ENCODE assay signal across 9 mouse cellular contexts in the genomic region with DNA sequence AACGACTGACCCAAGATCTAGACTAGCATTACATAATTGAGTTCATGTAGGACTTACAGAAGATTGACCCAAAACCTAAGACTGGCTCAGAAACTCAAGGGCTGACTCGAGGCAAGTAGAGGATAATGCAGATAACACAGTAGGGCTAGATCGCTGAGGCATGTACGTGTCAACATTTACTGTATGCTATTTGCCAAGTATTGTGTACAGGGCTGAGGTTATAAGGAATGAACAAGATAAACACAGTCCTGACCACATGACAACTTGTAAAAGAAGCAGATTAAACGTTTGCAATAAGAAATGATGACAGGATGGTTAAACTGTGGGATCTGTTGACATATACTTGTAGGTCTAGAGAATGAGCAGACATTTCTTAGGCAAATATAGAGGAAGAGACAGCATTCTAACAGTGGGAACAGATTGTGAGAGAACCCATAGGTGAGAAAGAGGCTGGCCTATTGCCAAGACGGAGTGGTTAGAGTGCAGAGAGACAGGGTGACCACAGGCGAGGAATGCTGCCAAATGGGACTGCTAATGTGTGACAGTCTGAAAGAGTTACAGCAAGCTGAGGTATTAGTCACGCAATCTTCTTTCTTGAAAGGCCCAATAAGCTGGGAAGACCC.
DNase-seq lines count a peak whose midpoint lies in the region; ATAC-seq lines count a peak whose summit lies in the region.
"Had no signal": no experiment of that assay in that cellular context is flagged by ENCODE, and none has a peak within 500 bp of the region (broad histone marks: within the 10 kb centered on the region; RNA-seq: fewer than 3 reads in every experiment).

No protein-coding gene starts in this region.

- 70% methylated on average over 8 of the region's 8 CpGs for WGBS in hindbrain, embryonic 16.5 days
- 79% methylated on average over 8 of the region's 8 CpGs for WGBS in hindbrain, embryonic 14.5 days

- no peak overlapping the region for H3K27ac ChIP-seq in hindbrain, embryonic 16.5 days (ENCODE audit: low read depth, low read length)
- no peak overlapping the region for H3K27ac ChIP-seq in hindbrain, embryonic 14.5 days

- H3K9ac ChIP-seq in hindbrain, embryonic 16.5 days (ENCODE audit: low read depth, low read length) = no peak overlapping the region
- no peak overlapping the region for H3K9ac ChIP-seq in hindbrain, embryonic 14.5 days

- H3K36me3 ChIP-seq in hindbrain, embryonic 16.5 days (ENCODE audit: control insufficient read depth, insufficient read depth, low read length) = no peaks in the 10 kb centered on the region
- no peaks in the 10 kb centered on the region for H3K36me3 ChIP-seq in hindbrain, embryonic 14.5 days (replicated peaks; ENCODE audit: control insufficient read depth, insufficient read depth)

- intact Hi-C loops in left cerebral cortex, postnatal 25 days (cut with DNase I) = no loop called here

- no peak for DNase-seq in hindbrain, embryonic 14.5 days (ENCODE audit: low spot score)
- DNase-seq in testis, postnatal 10 days (ENCODE audit: low spot score) = peak; percentile 42
- DNase-seq in testis, postnatal 14 days (ENCODE audit: low spot score) = no peak
- no peak for DNase-seq in layer of hippocampus, postnatal 25 days (ENCODE audit: extremely low spot score in 1 of 2, low spot score in 1 of 2)
- no peak for DNase-seq in gastrocnemius, postnatal 25 days
- DNase-seq in left cerebral cortex, postnatal 25 days (ENCODE audit: low spot score in 2 of 2) = no peak

- no peaks in the 10 kb centered on the region for H3K27me3 ChIP-seq in hindbrain, embryonic 16.5 days (replicated peaks; ENCODE audit: control insufficient read depth, insufficient read depth, low read length)
- H3K27me3 ChIP-seq in hindbrain, embryonic 14.5 days (ENCODE audit: control insufficient read depth, insufficient read depth, low read length) = no peaks in the 10 kb centered on the region

- no peaks in the 10 kb centered on the region for H3K9me3 ChIP-seq in hindbrain, embryonic 16.5 days (ENCODE audit: control insufficient read depth, low read length)
- H3K9me3 ChIP-seq in hindbrain, embryonic 14.5 days (ENCODE audit: control insufficient read depth, low read length) = no peaks in the 10 kb centered on the region

- no peaks in the 10 kb centered on the region for H3K4me1 ChIP-seq in hindbrain, embryonic 16.5 days (ENCODE audit: control insufficient read depth, insufficient read depth, low read depth, low read length)
- H3K4me1 ChIP-seq in hindbrain, embryonic 14.5 days (replicated peaks; ENCODE audit: control insufficient read depth, insufficient read depth, low read length) = no peaks in the 10 kb centered on the region

- peak; percentile 80 for ATAC-seq in hindbrain, embryonic 16.5 days
- ATAC-seq in hindbrain, embryonic 14.5 days (ENCODE audit: low FRiP score) = no peak
- peak; percentile 87 to 96 for ATAC-seq in hematopoietic stem cell, adult 5-6 weeks (replicated peaks in 1 of 2; ENCODE audit: insufficient read depth in 1 of 2, low FRiP score in 2 of 2, low TSS enrichment in 1 of 2, low read depth in 1 of 2, poor library complexity in 2 of 2, severe bottlenecking in 2 of 2)

- H3K4me2 ChIP-seq in hindbrain, embryonic 16.5 days (ENCODE audit: low read length) = no peak overlapping the region
- H3K4me2 ChIP-seq in hindbrain, embryonic 14.5 days (replicated peaks) = no peak overlapping the region

- no peak overlapping the region for H3K4me3 ChIP-seq in hindbrain, embryonic 16.5 days (ENCODE audit: low read length)
- H3K4me3 ChIP-seq in hindbrain, embryonic 14.5 days (replicated peaks; ENCODE audit: low read length) = no peak overlapping the region
- H3K4me3 ChIP-seq: myocyte had no signal
